Mouse (Mus musculus) embryonic facial prominence, embryonic 10.5 days (tissue): ENCODE data around the gene Nrip1. TPM values are rescaled to one million over a fixed set of nuclear protein-coding genes. Genes with fewer than 3 reads are reported as not detected.

Experiments
- DNase-seq: peaks from one replicate; pipeline ENCODE4 v3.0.0-alpha.2; 2017; ENCODE audit warnings: low spot score
- H3K27ac ChIP-seq: fragments of 300-500 bp; sonication (generic); replicated peaks from 2 replicates; pipeline ENCODE4 v1.5.1; 2016; ENCODE audit warnings: mild to moderate bottlenecking
- H3K27me3 ChIP-seq: fragments of 300-500 bp; sonication (generic); replicated peaks from 2 replicates; pipeline ENCODE4 v1.6.1; 2016; ENCODE audit warnings: low read depth, mild to moderate bottlenecking; ENCODE audit not compliant: poor library complexity, severe bottlenecking
- H3K36me3 ChIP-seq: fragments of 300-500 bp; sonication (generic); replicated peaks from 2 replicates; pipeline ENCODE4 v1.6.1; 2016; ENCODE audit warnings: mild to moderate bottlenecking, moderate library complexity
- H3K4me1 ChIP-seq: fragments of 300-500 bp; sonication (generic); 2 replicates; pipeline ENCODE4 v1.6.1; 2016
- H3K4me3 ChIP-seq: fragments of 300-500 bp; sonication (generic); 2 replicates; pipeline ENCODE4 v1.5.1; 2016; ENCODE audit warnings: mild to moderate bottlenecking, moderate library complexity
- H3K9me3 ChIP-seq: fragments of 300-500 bp; sonication (generic); 2 replicates; pipeline ENCODE4 v1.6.1; 2016; ENCODE audit warnings: mild to moderate bottlenecking
- WGBS: fragments of 180-500 bp; shearing (Covaris S2); methylation state at CpG from one replicate; pipeline ENCODE4 v1.1.7; 2016; 5-methylcytosine and 5-hydroxymethylcytosine counted together
- polyA plus RNA-seq: library from polyadenylated mRNA; unstranded; fragments of >200 nt; fragmentation: Nextera tagmentation; extraction: Ambion mirVana; gene quantifications from 2 replicates; pipeline ENCODE4 v1.2.1, GENCODE M21; 2016

The Nrip1 gene
- polyA plus RNA-seq, 1 experiment from 2014 or later: 58.3 TPM

DNA sequence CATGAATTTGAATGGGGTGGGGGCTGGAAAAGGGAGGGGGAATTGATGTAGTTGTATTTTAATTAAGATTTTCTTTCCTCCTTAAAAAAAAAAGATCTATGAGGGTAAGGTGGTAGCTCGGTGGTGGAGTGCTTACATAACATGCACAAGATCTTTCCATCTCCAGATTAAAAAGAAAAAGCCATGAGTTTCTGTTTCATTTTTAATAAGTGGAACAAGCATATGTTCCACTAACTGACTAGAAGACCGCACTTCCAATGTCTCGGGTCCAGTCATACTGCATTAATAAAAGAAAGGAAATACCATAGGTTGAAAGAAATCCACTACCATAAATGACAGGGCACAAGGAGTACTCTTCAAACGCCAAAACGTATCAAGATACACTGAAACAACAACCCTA lies 18.4 kb downstream of the Nrip1 start:
- Histone ChIP-seq H3K4me3 (no peak overlapping the region), H3K36me3 (peaks cover 27% of the 10 kb centered on the region), H3K9me3 (no peaks in the 10 kb centered on the region), H3K4me1 (peaks cover 19% of the 10 kb centered on the region), H3K27ac (no peak overlapping the region), H3K27me3 (no peaks in the 10 kb centered on the region)
- DNase-seq: no peak
- 84% methylated on average over 5 of the region's 5 CpGs for WGBS

DNA sequence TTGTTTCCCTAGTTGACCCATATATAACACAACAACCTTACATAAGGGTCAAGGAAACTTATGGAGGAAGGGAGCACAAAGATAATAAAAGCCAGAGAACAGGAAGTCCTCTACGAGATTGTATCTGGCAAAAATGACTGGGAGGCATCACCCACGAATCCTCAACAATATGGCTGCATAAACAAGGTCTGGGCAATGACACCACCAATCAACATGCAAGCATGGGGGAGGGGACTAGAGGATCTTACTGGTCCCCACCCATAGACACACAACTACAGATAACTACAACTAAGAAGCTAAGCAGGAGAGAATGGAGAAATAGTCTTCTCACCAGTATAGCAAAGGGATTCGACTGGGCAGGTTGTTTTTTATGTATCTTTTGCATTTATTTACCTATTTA lies 18.8 kb downstream of the Nrip1 start:
- H3K36me3 ChIP-seq: peaks cover 31% of the 10 kb centered on the region
- 63% methylated on average over 3 of the region's 3 CpGs for WGBS
- no peak overlapping the region for H3K4me3 ChIP-seq
- peaks cover 19% of the 10 kb centered on the region for H3K4me1 ChIP-seq
- H3K9me3 ChIP-seq: no peaks in the 10 kb centered on the region
- H3K27ac ChIP-seq: no peak overlapping the region
- DNase-seq: no peak
- H3K27me3 ChIP-seq: no peaks in the 10 kb centered on the region

DNA sequence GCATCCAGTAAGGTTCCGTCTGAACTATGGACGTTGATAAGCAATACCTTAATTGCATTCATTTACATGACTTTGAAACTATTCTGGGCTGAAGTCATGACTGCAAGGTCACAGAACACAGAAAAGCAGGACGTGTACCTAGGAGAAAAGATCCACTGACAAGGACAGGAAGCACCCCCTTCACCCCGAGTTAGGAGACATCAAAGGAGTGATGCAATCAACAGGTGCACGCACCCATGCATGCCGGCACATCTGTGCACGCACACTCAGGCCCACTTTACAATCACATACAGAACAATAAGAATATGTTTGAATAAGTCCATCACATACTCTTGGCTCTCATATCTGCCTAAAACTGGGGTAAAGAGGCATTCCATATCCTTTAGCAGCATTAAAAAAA lies 19.3 kb downstream of the Nrip1 start:
- Histone ChIP-seq H3K4me3 (no peak overlapping the region), H3K27ac (no peak overlapping the region), H3K36me3 (peaks cover 36% of the 10 kb centered on the region), H3K4me1 (peaks cover 19% of the 10 kb centered on the region), H3K9me3 (no peaks in the 10 kb centered on the region), H3K27me3 (no peaks in the 10 kb centered on the region)
- no peak for DNase-seq
- 86% methylated on average over 7 of the region's 7 CpGs for WGBS

DNA sequence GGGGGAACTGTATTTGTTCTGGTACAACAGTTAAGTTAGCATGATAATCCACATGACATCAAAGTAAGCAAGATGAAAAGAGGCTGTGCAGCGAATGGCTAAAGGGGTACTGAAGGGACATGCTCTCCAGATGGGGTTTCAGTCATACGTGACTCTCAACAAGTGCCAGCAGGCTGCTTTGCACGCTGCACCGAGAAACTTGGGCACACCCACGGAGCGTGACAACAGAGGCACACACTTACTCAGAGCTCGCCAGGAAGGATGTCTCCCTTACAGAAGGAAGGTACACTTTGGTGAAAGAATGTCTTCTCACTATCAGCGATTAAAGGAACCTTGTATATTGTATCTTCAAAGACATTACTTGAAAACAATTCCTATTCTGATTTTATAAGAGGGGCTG lies 22.7 kb downstream of the Nrip1 start:
- 85% methylated on average over 8 of the region's 8 CpGs for WGBS
- Histone ChIP-seq H3K27ac (no peak overlapping the region), H3K27me3 (no peaks in the 10 kb centered on the region), H3K9me3 (no peaks in the 10 kb centered on the region), H3K36me3 (peaks cover 67% of the 10 kb centered on the region), H3K4me3 (no peak overlapping the region), H3K4me1 (peaks cover 4% of the 10 kb centered on the region; the same call in 1 of the 2 replicates)
- DNase-seq: no peak

DNA sequence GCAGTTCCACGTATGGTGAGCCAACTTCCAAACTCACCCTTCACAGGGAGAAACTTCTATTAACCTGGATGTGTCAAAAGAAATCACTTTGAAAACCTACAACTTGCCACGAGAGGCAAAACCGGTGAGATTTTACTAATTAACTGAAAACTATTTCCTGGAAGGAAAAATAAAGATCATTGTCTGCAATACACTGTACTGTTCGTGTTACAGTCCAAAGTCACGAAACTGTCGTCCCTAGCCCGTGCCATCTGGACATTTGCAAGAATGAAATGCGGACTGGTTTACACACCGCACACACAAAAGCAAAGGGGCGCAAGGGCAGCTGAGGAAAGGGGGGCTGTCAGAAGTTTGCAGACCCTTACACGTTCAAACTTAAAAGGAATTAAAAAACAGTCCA lies 24.6 kb downstream of the Nrip1 start:
- peaks cover 84% of the 10 kb centered on the region for H3K36me3 ChIP-seq

DNA sequence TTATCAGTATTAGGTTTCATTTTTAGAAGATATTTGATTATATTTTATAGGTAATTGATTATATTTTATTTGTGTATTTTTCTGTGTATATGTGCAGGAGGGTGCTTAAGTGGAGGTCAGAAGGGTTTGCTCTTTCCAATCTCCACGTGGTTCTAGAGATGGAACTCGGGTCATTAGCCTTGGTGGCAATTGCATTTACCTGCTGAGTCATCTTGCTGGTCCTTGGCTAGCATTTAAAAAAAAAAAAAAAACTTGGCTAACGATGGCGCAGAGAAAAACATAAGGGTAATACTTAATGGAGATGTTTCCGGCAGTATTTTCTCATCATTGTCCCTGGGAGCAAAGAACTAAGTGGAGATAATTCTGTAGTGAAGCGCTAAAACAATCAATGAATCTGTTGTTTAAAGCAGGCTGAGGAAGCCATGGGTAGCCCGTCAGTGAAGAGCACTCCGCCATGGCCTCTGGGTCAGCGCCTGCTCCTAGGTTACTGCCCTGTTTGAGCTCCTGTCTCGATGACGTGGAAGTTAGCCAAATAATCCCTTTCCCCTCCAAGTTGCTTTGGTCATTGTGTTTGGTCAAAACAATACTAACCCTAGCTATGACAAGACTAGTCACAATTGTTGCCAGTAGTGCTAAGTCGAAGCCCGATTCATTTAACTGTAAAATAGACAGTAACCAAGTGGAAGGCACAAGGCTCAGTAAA lies 25.8 kb downstream of the Nrip1 start:
- Histone ChIP-seq H3K4me1 (no peaks in the 10 kb centered on the region), H3K4me3 (no peak overlapping the region), H3K27me3 (no peaks in the 10 kb centered on the region), H3K9me3 (peaks cover 3% of the 10 kb centered on the region; the same call in 1 of the 2 replicates), H3K36me3 (peaks cover 92% of the 10 kb centered on the region), H3K27ac (no peak overlapping the region)
- WGBS: 83% methylated on average over 13 of the region's 13 CpGs
- DNase-seq: no peak

More for the DNA sequence above, 24.6 kb downstream of the Nrip1 start:
- Histone ChIP-seq H3K27me3 (no peaks in the 10 kb centered on the region), H3K9me3 (peaks cover under 1% of the 10 kb centered on the region; the same call in 1 of the 2 replicates), H3K4me3 (no peak overlapping the region), H3K27ac (no peak overlapping the region), H3K4me1 (no peaks in the 10 kb centered on the region)
- DNase-seq: no peak
- 89% methylated on average over 11 of the region's 11 CpGs for WGBS

DNA sequence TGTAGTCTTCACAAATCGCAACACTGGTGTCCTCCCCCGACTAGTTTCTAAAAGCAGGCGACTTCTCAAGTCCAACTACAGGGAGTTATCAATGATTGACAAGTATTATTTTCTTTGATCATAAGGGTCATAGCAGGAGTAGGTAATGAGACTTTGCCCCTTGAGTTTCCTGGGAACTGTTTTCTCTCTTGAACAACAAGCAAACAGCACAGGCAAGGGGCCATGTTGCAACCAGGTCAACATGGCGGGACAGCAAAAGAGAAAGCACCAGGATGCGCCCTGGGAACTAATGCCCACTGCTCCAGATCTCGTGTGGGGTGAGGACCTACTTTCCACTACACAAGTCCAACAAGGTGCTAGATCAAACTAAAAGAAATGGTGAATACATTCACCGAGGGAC lies 27.3 kb downstream of the Nrip1 start:
- Histone ChIP-seq H3K27me3 (no peaks in the 10 kb centered on the region), H3K4me1 (no peaks in the 10 kb centered on the region), H3K27ac (no peak overlapping the region), H3K9me3 (peaks cover 3% of the 10 kb centered on the region; the same call in 1 of the 2 replicates), H3K4me3 (no peak overlapping the region), H3K36me3 (peaks cover 89% of the 10 kb centered on the region)
- DNase-seq: no peak
- WGBS: 95% methylated on average over 7 of the region's 7 CpGs

DNA sequence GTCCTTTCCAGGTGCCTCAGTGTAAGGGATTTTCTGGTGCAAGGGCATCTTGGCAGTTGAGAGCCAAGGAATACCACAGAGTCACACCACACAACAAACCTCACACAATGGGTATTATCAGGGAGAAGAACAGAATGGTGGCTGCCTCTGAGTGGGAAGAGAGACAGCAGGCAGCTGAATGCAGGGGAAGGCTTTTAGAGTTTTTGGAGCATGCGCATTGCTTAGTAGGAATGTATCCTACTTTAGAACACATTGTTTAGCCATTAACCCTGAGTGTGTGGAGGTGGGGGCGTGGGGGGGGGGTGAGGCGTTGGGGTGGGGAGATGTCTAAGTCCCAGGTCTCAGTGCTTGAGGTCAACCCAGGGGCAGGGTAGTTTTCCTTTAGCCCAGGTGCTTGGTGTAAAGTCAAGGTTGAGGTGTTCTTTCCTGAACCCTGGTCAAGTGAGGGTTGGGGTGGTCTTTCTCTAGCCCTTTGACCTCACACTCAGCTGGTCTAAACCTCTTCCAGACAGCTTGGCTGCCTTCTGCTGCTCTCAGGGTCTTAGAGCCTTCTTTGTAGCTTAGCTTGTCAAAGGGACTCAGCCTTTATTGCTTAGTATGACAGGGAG lies 28.8 kb downstream of the Nrip1 start:
- no peak for DNase-seq
- peaks cover 86% of the 10 kb centered on the region for H3K36me3 ChIP-seq
- H3K4me1 ChIP-seq: no peaks in the 10 kb centered on the region
- no peaks in the 10 kb centered on the region for H3K27me3 ChIP-seq
- no peak overlapping the region for H3K4me3 ChIP-seq
- WGBS: 86% methylated on average over 3 of the region's 3 CpGs
- H3K27ac ChIP-seq: no peak overlapping the region
- H3K9me3 ChIP-seq: peaks cover 3% of the 10 kb centered on the region; the same call in 1 of the 2 replicates

DNA sequence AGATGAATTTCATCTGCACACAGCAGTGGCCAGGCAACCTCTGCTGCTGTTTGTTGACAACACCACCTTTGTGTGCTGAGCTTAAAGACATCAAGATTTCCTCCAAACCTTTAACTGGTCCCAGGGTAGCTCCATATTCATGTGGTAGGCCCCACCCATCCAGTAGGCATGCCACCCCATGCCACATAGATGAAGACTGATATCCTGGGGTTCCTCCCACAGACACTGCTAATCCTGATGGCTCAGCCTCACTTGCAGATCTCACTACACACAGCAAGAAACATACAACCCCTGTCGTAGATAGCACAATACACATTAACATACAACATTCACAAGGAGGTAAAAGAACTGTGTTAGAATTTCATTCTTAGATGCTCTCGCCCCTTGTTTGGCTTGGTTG lies 29.6 kb downstream of the Nrip1 start:
- H3K27ac ChIP-seq: no peak overlapping the region
- H3K27me3 ChIP-seq: no peaks in the 10 kb centered on the region
- no peak for DNase-seq
- peaks cover 3% of the 10 kb centered on the region; the same call in 1 of the 2 replicates for H3K9me3 ChIP-seq
- H3K4me3 ChIP-seq: no peak overlapping the region
- peaks cover 86% of the 10 kb centered on the region for H3K36me3 ChIP-seq
- 97% methylated on average over 2 of the region's 2 CpGs for WGBS
- no peaks in the 10 kb centered on the region for H3K4me1 ChIP-seq

DNA sequence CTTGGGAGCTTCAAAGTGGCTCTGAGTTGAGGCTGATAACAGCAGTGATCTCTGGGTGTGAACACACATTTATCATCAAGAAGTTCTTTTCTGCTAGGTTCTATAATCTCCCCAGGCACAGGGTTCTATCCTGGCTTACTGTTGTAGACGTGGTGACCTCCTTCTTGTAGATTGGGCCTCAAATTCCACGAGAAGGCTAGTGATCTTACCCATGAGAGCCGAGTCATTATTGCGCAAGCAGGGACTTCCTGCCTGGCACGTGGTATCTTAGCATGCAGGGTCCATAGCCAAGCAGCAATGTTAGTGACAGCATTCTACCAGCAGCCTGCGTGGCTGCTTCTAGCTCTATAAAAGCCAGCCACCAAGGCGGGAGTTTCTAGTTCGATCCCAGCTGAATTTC lies 32.0 kb downstream of the Nrip1 start:
- Histone ChIP-seq H3K27ac (no peak overlapping the region), H3K4me1 (no peaks in the 10 kb centered on the region), H3K9me3 (peaks cover 5% of the 10 kb centered on the region; the same call in 1 of the 2 replicates), H3K4me3 (no peak overlapping the region), H3K27me3 (no peaks in the 10 kb centered on the region), H3K36me3 (peaks cover 84% of the 10 kb centered on the region)
- DNase-seq: no peak
- WGBS: 86% methylated on average over 8 of the region's 8 CpGs

DNA sequence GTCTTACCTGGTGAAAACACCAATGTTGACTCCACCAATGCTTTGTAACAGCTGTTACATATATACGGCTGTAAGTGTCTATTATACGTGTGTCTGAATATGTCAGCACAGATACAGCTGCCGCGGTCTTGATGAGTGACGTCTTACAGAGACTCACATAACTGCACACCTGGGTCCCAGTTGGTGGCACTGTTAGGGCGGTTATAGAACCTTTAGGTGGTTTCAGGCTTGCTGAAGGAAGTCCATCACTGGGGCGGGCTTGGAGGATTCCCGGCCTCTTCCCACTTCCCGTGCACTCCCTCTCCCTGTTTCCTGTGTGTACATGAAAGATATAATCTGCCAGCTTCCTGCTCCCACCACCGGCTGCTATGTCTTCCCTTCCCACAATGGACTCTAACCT lies 34.4 kb downstream of the Nrip1 start:
- WGBS: 89% methylated on average over 10 of the region's 10 CpGs
- peaks cover 7% of the 10 kb centered on the region; the same call in 1 of the 2 replicates for H3K9me3 ChIP-seq
- H3K27ac ChIP-seq: no peak overlapping the region
- no peaks in the 10 kb centered on the region for H3K4me1 ChIP-seq
- H3K27me3 ChIP-seq: no peaks in the 10 kb centered on the region
- DNase-seq: no peak
- H3K4me3 ChIP-seq: no peak overlapping the region
- peaks cover 70% of the 10 kb centered on the region for H3K36me3 ChIP-seq

DNA sequence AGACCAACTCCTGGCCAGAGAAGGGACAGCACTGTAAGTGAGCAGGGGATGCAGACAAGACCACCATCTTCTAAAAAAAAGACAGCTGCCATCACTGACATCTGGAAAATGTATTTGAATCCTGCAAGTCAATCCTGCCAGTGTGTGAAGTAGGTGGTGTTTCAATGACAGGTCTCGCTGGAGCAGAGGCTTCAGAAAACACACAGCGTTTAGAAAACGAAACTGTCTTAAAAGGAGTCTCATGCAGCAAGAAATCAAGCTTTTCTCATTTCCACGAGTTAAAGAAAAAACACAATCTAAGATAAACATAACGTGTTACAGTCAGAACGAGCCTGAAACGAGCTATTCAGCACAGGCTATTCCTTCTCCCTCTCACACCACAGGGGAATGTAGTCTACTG lies 36.3 kb downstream of the Nrip1 start:
- Histone ChIP-seq H3K9me3 (peaks cover 4% of the 10 kb centered on the region; the same call in 1 of the 2 replicates), H3K27me3 (no peaks in the 10 kb centered on the region), H3K36me3 (peaks cover 53% of the 10 kb centered on the region), H3K27ac (no peak overlapping the region), H3K4me1 (peaks cover 16% of the 10 kb centered on the region), H3K4me3 (no peak overlapping the region)
- WGBS: 92% methylated on average over 7 of the region's 7 CpGs
- no peak for DNase-seq

DNA sequence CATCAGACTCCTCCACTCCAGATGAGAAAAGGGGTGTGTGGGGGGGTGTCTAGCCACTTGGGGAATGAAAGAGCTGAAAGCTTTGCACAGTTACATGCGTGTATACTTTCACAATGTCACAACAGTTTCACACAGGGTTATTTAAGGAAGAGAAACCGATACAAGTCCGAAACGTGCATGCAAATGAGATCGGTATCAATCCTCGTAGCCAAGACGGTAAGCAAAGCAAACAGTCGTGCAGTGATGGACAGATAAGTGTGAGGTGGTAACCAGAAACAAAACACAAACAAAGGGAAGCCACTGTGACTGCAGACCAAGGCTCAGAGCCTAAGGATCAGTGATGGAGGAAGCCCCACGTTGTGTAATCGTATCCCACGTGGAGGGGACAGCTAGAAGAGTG lies 36.7 kb downstream of the Nrip1 start:
- H3K27me3 ChIP-seq: no peaks in the 10 kb centered on the region
- H3K36me3 ChIP-seq: peaks cover 52% of the 10 kb centered on the region
- 88% methylated on average over 11 of the region's 11 CpGs for WGBS
- no peak for DNase-seq
- no peak overlapping the region for H3K4me3 ChIP-seq
- no peak overlapping the region for H3K27ac ChIP-seq
- H3K4me1 ChIP-seq: peaks cover 20% of the 10 kb centered on the region
- H3K9me3 ChIP-seq: peaks cover 4% of the 10 kb centered on the region; the same call in 1 of the 2 replicates
